Mouse (Mus musculus) megakaryocyte, embryonic 14.5 days (primary cell): Measurements from ENCODE around the gene Tspan17. TPM values are rescaled to one million over a fixed set of nuclear protein-coding genes. Genes with fewer than 3 reads are reported as not detected.

Experiments used
- H3K27me3 ChIP-seq: replicated peaks from 2 replicates; pipeline ENCODE3; 2012; ENCODE audit warnings: inconsistent platforms
- H3K36me3 ChIP-seq: replicated peaks from 2 replicates; pipeline ENCODE3; 2012; ENCODE audit warnings: low read length, inconsistent platforms, mixed read lengths
- H3K4me1 ChIP-seq: 2 replicates; pipeline ENCODE4 v1.6.1; 2012; ENCODE audit warnings: inconsistent platforms
- H3K4me3 ChIP-seq: replicated peaks from 2 replicates; pipeline ENCODE3; 2012; ENCODE audit warnings: moderate library complexity, mild to moderate bottlenecking, inconsistent platforms
- H3K9me3 ChIP-seq: 2 replicates; pipeline ENCODE4 v1.6.1; 2012; ENCODE audit warnings: inconsistent platforms
- FLI1 ChIP-seq: IDR thresholded peaks from 2 replicates; pipeline ENCODE4 v1.6.1; 2012; ENCODE audit warnings: low read length, inconsistent platforms, mixed read lengths
- GATA1 ChIP-seq: IDR thresholded peaks from 3 replicates; pipeline ENCODE4 v1.6.1; 2012; ENCODE audit warnings: mixed read lengths, low read length, inconsistent platforms, borderline replicate concordance
- polyA plus RNA-seq: library from polyadenylated mRNA; stranded (reverse); fragments of >175 nt; gene quantifications from 2 replicates; pipeline ENCODE4 v1.2.3, GENCODE M21; 2012; ENCODE audit warnings: low replicate concordance; ENCODE audit not compliant: insufficient read depth

Tspan17 gene
- polyA plus RNA-seq, 1 experiment, result 8.0 TPM

DNA sequence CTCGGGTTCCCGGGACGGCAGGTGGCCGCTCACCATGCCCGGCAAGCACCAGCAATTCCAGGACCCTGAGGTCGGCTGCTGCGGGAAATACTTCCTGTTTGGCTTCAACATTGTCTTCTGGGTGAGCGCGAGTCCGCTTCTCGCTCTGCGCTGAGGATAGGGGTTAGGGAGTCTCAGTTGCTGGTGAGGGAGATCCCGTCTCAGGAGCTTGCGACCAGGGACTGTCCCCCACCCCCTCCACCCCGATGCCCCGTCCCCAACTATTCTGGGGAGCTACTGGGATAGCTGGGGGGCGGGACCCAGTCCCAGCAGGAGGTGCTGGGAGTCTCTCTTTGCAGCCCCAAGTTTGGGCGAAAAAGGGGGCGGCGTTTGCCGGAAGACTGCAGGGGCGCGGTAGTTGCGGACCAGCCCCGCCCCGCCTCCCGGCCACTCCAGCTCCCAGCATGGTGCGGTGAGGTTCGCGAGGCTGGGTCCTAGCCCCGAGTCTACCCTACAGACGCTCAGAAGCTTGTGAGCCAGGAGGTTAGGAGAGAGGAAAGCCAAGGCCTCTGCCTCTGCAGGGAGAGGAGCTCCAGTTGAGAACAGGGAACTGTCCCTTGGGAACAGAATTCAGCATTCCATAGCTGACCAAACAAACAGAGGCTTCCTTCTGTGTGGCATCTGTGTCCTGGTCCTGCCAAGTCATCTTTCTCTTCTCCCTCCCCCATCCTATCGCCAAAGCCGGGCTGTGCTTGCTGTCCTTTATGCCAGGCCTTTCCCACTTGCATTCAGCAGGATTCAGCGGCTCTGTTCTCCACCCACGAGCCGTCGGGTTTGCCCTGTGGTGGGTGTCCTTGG, 602 bp downstream of the Tspan17 start:
- Histone ChIP-seq H3K9me3 (peaks cover 14% of the 10 kb centered on the region), H3K36me3 (no peaks in the 10 kb centered on the region), H3K27me3 (peaks cover 70% of the 10 kb centered on the region), H3K4me3 (peak overlapping the region; percentile 91), H3K4me1 (peaks cover 20% of the 10 kb centered on the region)
- TF ChIP-seq GATA1 (no peak), FLI1 (no peak)

DNA sequence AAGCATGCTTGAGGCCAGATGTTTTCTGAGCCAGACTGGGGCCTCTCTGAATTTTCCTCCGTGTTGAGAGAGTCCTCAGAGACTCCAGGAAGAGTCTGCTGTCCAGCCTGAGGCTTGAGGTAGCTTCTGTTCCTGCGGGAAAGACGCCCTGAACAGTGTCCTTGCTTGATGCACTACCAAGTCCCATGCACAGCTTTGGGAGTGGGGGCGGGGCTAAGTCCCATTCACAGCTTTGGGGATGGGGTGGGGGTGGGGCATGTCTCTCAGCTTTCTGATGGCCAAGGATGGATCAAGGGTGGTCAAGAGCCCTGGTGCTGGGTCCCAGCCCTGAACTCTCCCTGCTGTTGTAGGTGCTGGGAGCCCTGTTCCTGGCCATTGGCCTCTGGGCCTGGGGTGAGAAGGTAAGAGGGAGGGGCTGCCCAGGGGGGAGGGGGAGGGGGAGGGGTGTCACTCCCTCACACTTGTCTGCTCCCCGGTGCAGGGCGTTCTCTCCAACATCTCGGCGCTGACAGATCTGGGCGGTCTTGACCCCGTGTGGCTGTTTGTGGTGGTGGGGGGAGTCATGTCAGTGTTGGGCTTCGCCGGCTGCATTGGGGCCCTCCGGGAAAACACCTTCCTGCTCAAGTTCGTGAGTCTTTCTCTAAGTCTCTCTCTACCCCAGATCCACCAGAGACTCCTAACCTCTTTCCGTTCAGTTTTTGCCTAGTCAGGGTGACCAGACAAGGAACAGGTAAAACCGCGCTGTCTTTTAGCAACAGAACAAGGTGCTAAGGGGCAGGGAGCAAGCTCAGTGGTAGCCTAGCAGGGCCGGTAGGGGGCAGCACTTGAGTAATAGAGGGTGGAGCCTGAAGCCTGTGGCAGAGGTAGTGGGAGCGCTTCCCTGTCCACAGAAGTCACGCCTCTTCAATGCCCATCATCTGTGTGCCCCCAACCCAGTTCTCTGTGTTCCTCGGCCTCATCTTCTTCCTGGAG, 3.4 kb downstream of the Tspan17 start:
- no peak for TF ChIP-seq FLI1
- TF ChIP-seq GATA1, result no peak
- peaks cover 14% of the 10 kb centered on the region for H3K9me3 ChIP-seq
- H3K4me1 ChIP-seq, result peaks cover 20% of the 10 kb centered on the region
- peaks cover 77% of the 10 kb centered on the region for H3K27me3 ChIP-seq
- no peaks in the 10 kb centered on the region for H3K36me3 ChIP-seq
- no peak overlapping the region for H3K4me3 ChIP-seq

DNA sequence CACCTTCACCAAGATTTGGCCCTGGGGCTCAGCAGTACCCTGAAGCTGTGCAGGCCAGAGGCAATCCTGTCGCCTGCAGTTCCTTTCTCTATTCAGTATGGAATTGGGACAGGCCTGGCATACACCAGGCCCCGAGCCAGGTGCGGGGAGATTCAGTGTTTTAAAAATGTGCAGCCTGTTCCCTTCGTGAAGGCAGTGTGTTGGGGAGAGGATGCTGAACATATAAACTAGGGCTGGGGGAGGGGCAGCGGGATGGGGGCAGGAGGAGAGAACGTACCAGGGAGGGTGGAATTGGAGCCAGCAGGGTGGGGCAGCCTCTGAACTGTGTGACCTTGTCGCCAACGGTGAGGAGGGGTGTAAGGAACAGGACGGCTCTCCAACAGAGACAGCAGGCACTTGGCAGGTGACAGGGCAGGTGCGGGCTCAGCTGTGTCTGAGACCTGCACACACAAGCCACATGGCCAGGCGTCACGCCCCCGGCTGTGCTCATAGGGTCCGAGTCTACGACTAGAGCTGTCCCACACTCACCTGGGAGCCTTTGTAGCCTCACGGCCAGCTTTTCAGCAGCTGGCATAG, 4.9 kb downstream of the Tspan17 start:
- H3K36me3 ChIP-seq, result no peaks in the 10 kb centered on the region
- peaks cover 14% of the 10 kb centered on the region for H3K9me3 ChIP-seq
- H3K4me1 ChIP-seq, result peaks cover 21% of the 10 kb centered on the region
- no peak overlapping the region for H3K4me3 ChIP-seq
- TF ChIP-seq FLI1 (no peak), GATA1 (no peak)
- H3K27me3 ChIP-seq, result peaks cover 83% of the 10 kb centered on the region

DNA sequence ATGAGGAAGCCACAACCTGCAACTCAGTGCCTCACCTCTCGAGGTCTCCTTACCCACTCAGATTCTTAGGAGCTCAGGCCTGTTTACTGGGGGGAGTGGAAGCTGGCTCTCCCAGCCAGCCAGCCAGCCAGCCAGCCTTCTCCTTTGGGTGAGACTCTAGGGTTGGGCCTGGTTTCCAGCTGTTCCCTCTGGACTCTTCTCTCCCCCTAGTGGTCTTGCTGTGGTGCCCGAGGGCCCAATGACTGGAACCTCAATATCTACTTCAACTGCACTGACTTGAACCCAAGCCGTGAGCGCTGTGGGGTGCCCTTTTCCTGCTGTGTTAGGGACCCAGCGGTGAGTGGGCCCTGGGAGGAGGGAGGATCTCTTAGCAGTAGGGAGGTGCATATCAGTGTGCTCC, 5.7 kb downstream of the Tspan17 start:
- TF ChIP-seq GATA1 (no peak), FLI1 (no peak)
- H3K36me3 ChIP-seq, result no peaks in the 10 kb centered on the region
- peaks cover 14% of the 10 kb centered on the region for H3K9me3 ChIP-seq
- H3K27me3 ChIP-seq, result peaks cover 77% of the 10 kb centered on the region
- no peak overlapping the region for H3K4me3 ChIP-seq
- peaks cover 16% of the 10 kb centered on the region for H3K4me1 ChIP-seq

DNA sequence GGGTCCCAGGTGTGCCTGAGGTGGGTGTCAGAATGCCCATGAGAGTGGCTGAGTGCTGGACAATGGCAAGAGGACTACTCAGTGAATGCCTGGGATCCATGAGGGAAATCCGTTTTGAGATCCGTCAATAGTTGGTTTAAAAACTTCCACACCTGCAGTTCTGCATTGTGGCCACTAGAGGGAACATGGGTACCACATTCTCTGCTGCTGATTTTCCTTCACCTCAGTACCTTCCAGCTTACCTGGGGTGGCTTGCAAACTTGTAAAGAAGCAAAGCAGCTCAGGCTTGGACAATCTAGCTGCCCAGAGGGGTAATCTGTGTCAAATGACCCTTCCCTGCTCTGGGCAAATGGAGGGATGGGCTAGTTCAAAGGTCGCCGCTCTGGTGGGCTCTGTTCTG, 8.2 kb downstream of the Tspan17 start:
- no peaks in the 10 kb centered on the region for H3K36me3 ChIP-seq
- no peak overlapping the region for H3K4me3 ChIP-seq
- peaks cover 11% of the 10 kb centered on the region for H3K9me3 ChIP-seq
- peaks cover 65% of the 10 kb centered on the region for H3K27me3 ChIP-seq
- H3K4me1 ChIP-seq, result peaks cover 12% of the 10 kb centered on the region; the same call in 1 of the 2 replicates
- no peak for TF ChIP-seq GATA1
- no peak for TF ChIP-seq FLI1

DNA sequence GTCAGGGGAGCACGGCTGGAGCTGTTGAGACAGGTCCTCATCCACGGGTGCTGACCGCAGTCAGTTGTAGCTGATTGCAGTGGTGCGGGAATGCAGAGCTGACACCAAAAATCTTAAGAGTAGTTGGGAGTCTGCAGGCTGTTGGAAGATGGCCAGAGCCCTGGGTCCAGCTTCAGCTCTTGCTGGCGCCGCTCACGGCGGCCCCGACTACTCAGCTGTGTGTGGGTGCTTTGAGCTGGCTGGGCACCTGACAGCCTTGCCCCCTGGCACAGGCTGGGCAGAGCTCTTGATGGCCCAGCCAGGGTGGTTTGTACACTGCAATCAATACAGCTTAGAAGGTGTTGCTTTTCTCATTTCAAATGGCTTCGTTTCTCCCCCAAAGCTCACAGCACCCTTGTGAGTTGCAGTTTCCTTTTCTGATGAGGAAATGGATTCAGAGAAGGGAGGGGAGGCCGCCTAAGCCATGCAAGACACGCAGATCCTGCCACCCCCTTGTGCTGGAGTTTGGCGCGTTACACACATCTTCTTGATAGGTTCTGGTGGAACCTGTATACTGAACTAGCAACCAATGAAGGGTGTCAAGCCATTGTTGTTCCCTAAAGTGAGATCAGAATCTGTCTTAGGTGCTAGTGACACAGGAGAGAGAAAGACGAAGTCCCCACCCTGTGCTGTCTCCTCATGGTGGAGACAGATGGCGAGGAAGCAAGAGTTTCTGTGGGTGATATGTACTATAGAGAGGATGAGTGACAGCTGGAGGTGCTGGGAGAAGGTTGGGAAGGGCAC, 8.9 kb downstream of the Tspan17 start:
- no peaks in the 10 kb centered on the region for H3K36me3 ChIP-seq
- TF ChIP-seq GATA1 (no peak), FLI1 (no peak)
- H3K9me3 ChIP-seq, result peaks cover 11% of the 10 kb centered on the region
- H3K4me3 ChIP-seq, result no peak overlapping the region
- H3K4me1 ChIP-seq, result peaks cover 8% of the 10 kb centered on the region; the same call in 1 of the 2 replicates
- peaks cover 63% of the 10 kb centered on the region for H3K27me3 ChIP-seq

DNA sequence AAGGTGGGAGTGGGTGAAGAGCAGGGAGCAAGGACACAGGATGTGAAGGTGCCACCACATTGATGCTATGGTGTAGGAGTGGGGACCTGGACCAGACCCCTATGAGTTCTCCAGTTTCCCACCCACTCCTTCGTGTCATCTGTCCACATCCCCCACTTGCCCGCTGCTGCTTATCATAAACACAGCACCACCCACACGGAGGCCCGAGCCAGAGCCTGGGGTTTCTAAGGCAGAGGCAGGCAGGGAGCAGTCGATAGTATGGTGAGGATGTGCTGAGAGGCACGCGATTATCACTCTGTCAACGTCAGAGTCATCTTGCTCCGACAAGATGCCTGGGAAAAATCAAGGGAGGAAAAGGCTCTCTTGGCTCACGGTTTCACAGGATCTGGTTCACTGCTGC, 9.6 kb downstream of the Tspan17 start:
- peaks cover 61% of the 10 kb centered on the region for H3K27me3 ChIP-seq
- peaks cover 8% of the 10 kb centered on the region; the same call in 1 of the 2 replicates for H3K4me1 ChIP-seq
- no peaks in the 10 kb centered on the region for H3K36me3 ChIP-seq
- peaks cover 5% of the 10 kb centered on the region for H3K9me3 ChIP-seq
- H3K4me3 ChIP-seq, result no peak overlapping the region
- TF ChIP-seq FLI1, result no peak
- TF ChIP-seq GATA1, result no peak

DNA sequence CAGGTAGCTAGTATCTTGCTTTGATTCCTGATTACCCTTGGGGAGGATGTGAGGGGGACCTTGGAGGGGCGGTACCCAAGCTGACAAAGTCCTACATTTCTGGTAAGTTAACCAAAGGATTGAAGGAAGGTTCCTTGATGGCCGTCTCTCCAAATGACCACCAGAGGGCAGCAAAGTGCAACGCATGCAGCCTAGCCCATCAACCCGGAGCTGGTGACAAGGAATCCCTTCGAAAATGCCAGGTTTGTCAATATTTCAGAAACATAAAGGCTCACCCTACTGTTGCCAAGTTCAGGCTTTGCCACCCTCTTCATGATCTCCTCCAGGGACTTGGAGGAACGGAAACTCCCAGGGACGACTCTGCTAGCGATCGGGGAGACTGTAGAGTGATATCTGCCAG, 10.5 kb downstream of the Tspan17 start:
- TF ChIP-seq GATA1 (no peak), FLI1 (no peak)
- Histone ChIP-seq H3K36me3 (no peaks in the 10 kb centered on the region), H3K9me3 (peaks cover 4% of the 10 kb centered on the region), H3K27me3 (peaks cover 58% of the 10 kb centered on the region), H3K4me3 (peak overlapping the region; percentile 44), H3K4me1 (peaks cover 8% of the 10 kb centered on the region; the same call in 1 of the 2 replicates)

DNA sequence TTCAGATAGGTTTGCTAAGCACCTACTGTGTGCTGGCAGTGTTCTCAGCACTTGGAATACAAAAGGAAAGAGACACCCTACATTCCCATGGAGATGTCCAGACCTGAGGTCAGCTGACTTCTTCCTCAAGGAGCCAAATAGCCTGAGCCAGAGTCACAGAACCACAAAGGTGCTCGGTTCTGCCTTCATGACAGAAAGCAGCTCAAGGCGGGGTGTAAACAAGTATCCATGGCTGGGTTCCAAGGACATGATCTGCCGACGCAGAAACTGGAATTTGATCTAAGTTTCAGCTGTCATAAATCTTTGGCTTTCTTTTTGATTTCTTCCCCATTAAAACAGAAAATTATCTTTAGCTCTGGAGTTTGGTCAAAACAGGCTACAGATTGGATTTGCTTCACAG, 11.0 kb downstream of the Tspan17 start:
- no peak for TF ChIP-seq GATA1
- TF ChIP-seq FLI1, result no peak
- H3K4me3 ChIP-seq, result no peak overlapping the region
- peaks cover 8% of the 10 kb centered on the region; the same call in 1 of the 2 replicates for H3K4me1 ChIP-seq
- peaks cover 4% of the 10 kb centered on the region for H3K9me3 ChIP-seq
- H3K36me3 ChIP-seq, result no peaks in the 10 kb centered on the region
- H3K27me3 ChIP-seq, result peaks cover 56% of the 10 kb centered on the region
